Mouse (Mus musculus) lung, embryonic 14.5 days (tissue): Measurements from ENCODE around the gene Map4. TPM values are rescaled to one million over a fixed set of nuclear protein-coding genes. Genes with fewer than 3 reads are reported as not detected.

Experiments used
- ATAC-seq: fragments of 200-750 bp; cut with Nextera tagmentation; 2 replicates; pipeline ENCODE4 v1.8.0; 2017; ENCODE audit warnings: mild to moderate bottlenecking, moderate TSS enrichment, moderate library complexity; ENCODE audit not compliant: insufficient read depth
- DNase-seq: peaks from one replicate; pipeline ENCODE4 v3.0.0-alpha.2; 2015
- H3K27ac ChIP-seq: fragments of 300-500 bp; sonication (generic); 2 replicates; pipeline ENCODE4 v1.5.1; 2014; ENCODE audit warnings: low read depth, mild to moderate bottlenecking, moderate library complexity
- H3K27me3 ChIP-seq: fragments of 300-500 bp; sonication (generic); 2 replicates; pipeline ENCODE4 v1.6.1; 2014; ENCODE audit warnings: low read length, control low read depth; ENCODE audit not compliant: insufficient read depth
- H3K36me3 ChIP-seq: fragments of 300-500 bp; sonication (generic); 2 replicates; pipeline ENCODE4 v1.6.1; 2014; ENCODE audit warnings: control low read depth; ENCODE audit not compliant: insufficient read depth
- H3K4me1 ChIP-seq: fragments of 300-500 bp; sonication (generic); 2 replicates; pipeline ENCODE4 v1.6.1; 2014; ENCODE audit warnings: antibody characterized with exemption, control low read depth; ENCODE audit not compliant: insufficient read depth
- H3K4me2 ChIP-seq: fragments of 300-500 bp; sonication (generic); 2 replicates; pipeline ENCODE4 v1.6.1; 2014; ENCODE audit warnings: mild to moderate bottlenecking
- H3K4me3 ChIP-seq: fragments of 300-500 bp; sonication (generic); 2 replicates; pipeline ENCODE4 v1.5.1; 2014; ENCODE audit warnings: low read depth, low read length
- H3K9ac ChIP-seq: fragments of 300-500 bp; sonication (generic); 2 replicates; pipeline ENCODE4 v1.6.1; 2014
- H3K9me3 ChIP-seq: fragments of 300-500 bp; sonication (generic); 2 replicates; pipeline ENCODE4 v1.6.1; 2016; ENCODE audit warnings: low read depth, low read length, control low read depth
- CTCF ChIP-seq: IDR thresholded peaks from 2 replicates; pipeline ENCODE4 v1.5.1; 2016; ENCODE audit warnings: antibody characterized with exemption, low read depth
- WGBS: fragments of 180-500 bp; shearing (Covaris S2); extraction: QIAGEN DNeasy Blood & Tissue Kit; methylation state at CpG from one replicate; pipeline ENCODE4 v1.1.7; 2014; 5-methylcytosine and 5-hydroxymethylcytosine counted together
- polyA plus RNA-seq: library from polyadenylated mRNA; unstranded; fragments of >200 nt; fragmentation: Nextera tagmentation; extraction: Ambion mirVana; gene quantifications from 2 replicates; pipeline ENCODE4 v1.2.1, GENCODE M21; 2014

Map4 gene
- polyA plus RNA-seq, 1 experiment from 2014 or later: 57.5 TPM

- H3K4me1 ChIP-seq: no peaks in the 10 kb centered on the region
- ATAC-seq (no peak), DNase-seq (no peak)
- no peak overlapping the region for H3K27ac ChIP-seq
- H3K9me3 ChIP-seq: no peaks in the 10 kb centered on the region
- H3K4me3 ChIP-seq: no peak overlapping the region
- H3K36me3 ChIP-seq: peaks cover 46% of the 10 kb centered on the region
- no peak overlapping the region for H3K4me2 ChIP-seq
- TF ChIP-seq CTCF: no peak
- no peak overlapping the region for H3K9ac ChIP-seq
- H3K27me3 ChIP-seq: no peaks in the 10 kb centered on the region
- 81% methylated on average over 8 of the region's 8 CpGs for WGBS
Observed at GRCm38 (mm10) chr9:109896253-109897150, 34.8 kb upstream of the Map4 start.

DNA sequence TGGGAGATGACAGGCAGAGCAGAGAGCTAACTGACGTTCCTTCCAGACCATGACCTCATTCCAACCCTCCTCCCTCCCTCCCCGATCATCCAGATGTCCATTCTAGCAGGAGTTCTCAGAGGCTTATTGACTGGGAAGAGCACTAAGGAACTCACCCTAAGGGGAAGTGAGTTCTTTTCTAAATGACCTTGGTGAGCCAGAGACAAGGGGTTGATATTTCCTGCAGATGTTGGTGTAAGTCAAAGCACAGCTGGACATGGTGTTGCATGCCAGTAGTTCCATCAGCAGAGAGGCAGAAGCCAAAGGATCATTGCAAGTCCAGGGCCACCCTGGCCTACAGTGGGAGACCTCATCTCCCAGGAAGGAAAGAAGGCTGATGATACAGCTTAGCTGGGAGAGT is 33.2 kb upstream of the Map4 start:
- Histone ChIP-seq H3K9me3 (no peaks in the 10 kb centered on the region), H3K27me3 (no peaks in the 10 kb centered on the region), H3K4me3 (no peak overlapping the region), H3K9ac (no peak overlapping the region), H3K27ac (no peak overlapping the region), H3K4me1 (no peaks in the 10 kb centered on the region), H3K36me3 (peaks cover 32% of the 10 kb centered on the region), H3K4me2 (no peak overlapping the region)
- TF ChIP-seq CTCF: no peak
- 32% methylated on average over 2 of the region's 2 CpGs for WGBS
- DNase-seq (no peak), ATAC-seq (no peak)

DNA sequence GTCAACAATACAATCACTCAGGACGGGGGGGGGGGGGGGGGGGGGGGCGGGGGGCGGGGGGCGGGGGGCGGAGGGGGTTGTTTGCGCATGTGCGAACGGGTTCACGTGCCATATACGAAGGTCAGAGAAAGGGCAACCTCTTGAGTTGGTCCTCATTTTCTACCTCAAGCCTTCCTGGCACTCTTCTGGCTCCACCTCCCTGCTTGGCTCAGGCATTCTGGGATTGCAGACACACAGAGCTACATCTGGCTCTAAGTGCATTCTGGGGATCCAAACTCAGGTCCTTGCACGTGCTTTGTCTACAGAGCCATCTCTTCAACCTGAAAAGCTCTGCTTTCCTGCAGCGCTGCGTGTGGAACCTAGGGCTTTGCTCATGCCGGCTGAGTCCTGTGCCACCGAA is 31.9 kb upstream of the Map4 start:
- no peak overlapping the region for H3K4me3 ChIP-seq
- H3K27ac ChIP-seq: no peak overlapping the region; the same call in 1 of the 2 replicates
- no peaks in the 10 kb centered on the region for H3K27me3 ChIP-seq
- no peak for TF ChIP-seq CTCF
- ATAC-seq (no peak), DNase-seq (no peak)
- no peaks in the 10 kb centered on the region for H3K9me3 ChIP-seq
- WGBS: 34% methylated on average over 12 of the region's 15 CpGs
- H3K36me3 ChIP-seq: peaks cover 18% of the 10 kb centered on the region
- no peaks in the 10 kb centered on the region for H3K4me1 ChIP-seq
- no peak overlapping the region for H3K4me2 ChIP-seq
- H3K9ac ChIP-seq: no peak overlapping the region

GRCm38 (mm10) chr9:109899774-109900173 is 31.5 kb upstream of the Map4 start:
- peaks cover 14% of the 10 kb centered on the region for H3K36me3 ChIP-seq
- no peak for DNase-seq
- no peak overlapping the region for H3K4me3 ChIP-seq
- no peak overlapping the region; the same call in 1 of the 2 replicates for H3K27ac ChIP-seq
- no peaks in the 10 kb centered on the region for H3K4me1 ChIP-seq
- TF ChIP-seq CTCF: no peak
- H3K27me3 ChIP-seq: no peaks in the 10 kb centered on the region
- 49% methylated on average over 8 of the region's 8 CpGs for WGBS
- no peak overlapping the region for H3K4me2 ChIP-seq
- H3K9me3 ChIP-seq: no peaks in the 10 kb centered on the region
- H3K9ac ChIP-seq: no peak overlapping the region
- ATAC-seq: no peak

GRCm38 (mm10) chr9:109900604-109901003 is 30.7 kb upstream of the Map4 start:
- no peaks in the 10 kb centered on the region for H3K27me3 ChIP-seq
- no peak overlapping the region for H3K4me3 ChIP-seq
- H3K9ac ChIP-seq: no peak overlapping the region
- 76% methylated on average over 3 of the region's 3 CpGs for WGBS
- H3K27ac ChIP-seq: no peak overlapping the region
- H3K9me3 ChIP-seq: no peaks in the 10 kb centered on the region
- peaks cover 8% of the 10 kb centered on the region; the same call in 1 of the 2 replicates for H3K36me3 ChIP-seq
- H3K4me1 ChIP-seq: no peaks in the 10 kb centered on the region
- no peak overlapping the region for H3K4me2 ChIP-seq
- DNase-seq (no peak), ATAC-seq (no peak)
- no peak for TF ChIP-seq CTCF

- ATAC-seq: no peak
- no peak overlapping the region for H3K4me3 ChIP-seq
- 54% methylated on average over 4 of the region's 4 CpGs for WGBS
Observed at GRCm38 (mm10) chr9:109902246-109902645, 29.0 kb upstream of the Map4 start.

GRCm38 (mm10) chr9:109902740-109903139 is 28.5 kb upstream of the Map4 start:
- TF ChIP-seq CTCF: no peak
- Histone ChIP-seq H3K9me3 (no peaks in the 10 kb centered on the region), H3K36me3 (no peaks in the 10 kb centered on the region), H3K27me3 (no peaks in the 10 kb centered on the region), H3K9ac (no peak overlapping the region), H3K4me3 (no peak overlapping the region), H3K4me1 (no peaks in the 10 kb centered on the region), H3K27ac (no peak overlapping the region), H3K4me2 (no peak overlapping the region)
- WGBS: 63% methylated on average over 5 of the region's 5 CpGs
- DNase-seq (no peak), ATAC-seq (no peak)

More at GRCm38 (mm10) chr9:109902246-109902645, 29.0 kb upstream of the Map4 start:
- Histone ChIP-seq H3K4me1 (no peaks in the 10 kb centered on the region), H3K9me3 (no peaks in the 10 kb centered on the region), H3K9ac (no peak overlapping the region), H3K4me2 (no peak overlapping the region), H3K27me3 (no peaks in the 10 kb centered on the region), H3K27ac (no peak overlapping the region), H3K36me3 (no peaks in the 10 kb centered on the region)
- no peak for TF ChIP-seq CTCF
- DNase-seq: no peak
